Mouse (Mus musculus) hematopoietic stem cell, adult 5-6 weeks (primary cell): ENCODE data around the gene Sox6. TPM values are rescaled to one million over a fixed set of nuclear protein-coding genes. Genes with fewer than 3 reads are reported as not detected.

Experiments
- ATAC-seq, 2 experiments: fragments of 125-278 bp in 1 of 2; replicated peaks in 1 of 2; 2 replicates each; pipeline ENCODE4 v1.8.0; 2016 to 2017; ENCODE audit warnings: inconsistent platforms in 2 of 2, mild to moderate bottlenecking in 2 of 2, moderate number of reproducible peaks in 2 of 2, low read depth in 1 of 2, moderate TSS enrichment in 1 of 2; ENCODE audit not compliant: low FRiP score in 2 of 2, poor library complexity in 2 of 2, severe bottlenecking in 2 of 2, insufficient read depth in 1 of 2, low TSS enrichment in 1 of 2
- total RNA-seq: library from RNA; stranded (forward); fragments of 172-1452, 232-1000 nt; gene quantifications from 2 replicates; pipeline ENCODE4 v1.2.3, GENCODE M21; 2017

Sox6 gene
- total RNA-seq, 1 experiment from 2014 or later = 10.1 TPM

DNA sequence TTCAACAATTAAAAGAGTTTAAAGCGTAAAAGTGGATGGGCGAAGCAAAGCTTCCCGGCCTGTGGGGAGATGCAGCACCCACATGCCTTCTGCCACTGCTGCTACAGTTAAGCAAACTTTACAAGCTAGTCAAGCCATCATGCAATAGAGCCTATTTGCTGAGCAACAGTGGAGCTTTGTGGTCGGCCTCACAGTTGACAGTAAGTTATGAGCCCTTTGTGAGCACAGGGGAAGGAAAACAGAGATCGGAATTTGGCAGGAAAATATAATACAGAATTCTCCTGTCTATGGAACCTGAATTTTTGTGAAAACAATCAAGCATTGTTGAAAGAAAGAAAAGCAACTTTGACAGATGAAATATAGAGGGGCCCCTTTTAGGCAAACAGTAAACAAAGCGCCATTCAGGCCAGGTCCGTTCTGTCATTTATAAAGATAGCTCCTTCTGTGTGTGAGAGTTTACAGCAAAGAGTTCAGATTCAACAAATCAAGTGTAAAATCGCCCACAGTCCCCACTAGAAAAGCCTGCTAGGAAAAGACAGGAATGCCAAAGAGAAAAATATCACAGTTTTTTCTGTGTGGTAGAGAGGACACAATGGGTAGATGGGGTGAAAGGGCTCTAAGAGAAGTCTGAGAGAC, 213.9 kb downstream of the Sox6 start:
- no peak for ATAC-seq

- ATAC-seq = peak in 1 of 2 experiments; percentile 32; a peak in 1 of 4 replicates
Observed at GRCm38 (mm10) chr7:115819136-115819535, 219.5 kb downstream of the Sox6 start.

- no peak for ATAC-seq
Observed at GRCm38 (mm10) chr7:115803256-115803655, 235.3 kb downstream of the Sox6 start.

DNA sequence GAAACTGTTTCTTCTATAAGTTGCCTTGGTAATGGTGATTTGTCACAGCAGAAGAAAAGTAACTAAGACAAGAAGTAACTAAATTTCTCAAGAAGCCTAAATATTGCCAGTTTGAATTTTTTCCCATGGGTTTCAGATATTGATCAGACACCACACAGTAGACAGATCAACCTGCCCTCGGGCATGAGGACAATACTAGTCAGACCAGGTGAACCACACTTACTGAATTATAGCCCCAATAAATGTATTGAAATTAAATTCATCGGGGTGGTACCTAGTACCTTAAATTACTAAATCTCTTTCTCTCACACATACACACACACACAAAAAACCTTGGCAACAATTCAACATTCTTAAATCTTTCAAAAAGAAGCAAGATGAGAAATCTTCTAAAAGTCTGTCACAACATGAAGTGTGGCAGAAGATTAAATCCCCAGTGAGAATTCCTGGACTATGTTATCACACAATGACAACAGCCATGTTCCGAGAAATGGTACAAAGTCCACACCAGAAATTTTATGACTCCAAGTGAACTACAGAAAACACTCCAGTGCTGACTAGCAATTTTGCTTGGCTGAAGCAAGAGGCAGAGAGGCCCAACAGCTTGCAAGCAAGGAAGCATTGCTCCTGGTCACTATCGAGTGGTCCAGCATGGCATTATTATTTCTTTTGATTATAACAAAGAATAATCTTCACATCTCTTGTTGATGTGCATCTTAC, 244.3 kb downstream of the Sox6 start:
- ATAC-seq = no peak

- no peak for ATAC-seq
Observed at GRCm38 (mm10) chr7:115792841-115793240, 245.8 kb downstream of the Sox6 start.

DNA sequence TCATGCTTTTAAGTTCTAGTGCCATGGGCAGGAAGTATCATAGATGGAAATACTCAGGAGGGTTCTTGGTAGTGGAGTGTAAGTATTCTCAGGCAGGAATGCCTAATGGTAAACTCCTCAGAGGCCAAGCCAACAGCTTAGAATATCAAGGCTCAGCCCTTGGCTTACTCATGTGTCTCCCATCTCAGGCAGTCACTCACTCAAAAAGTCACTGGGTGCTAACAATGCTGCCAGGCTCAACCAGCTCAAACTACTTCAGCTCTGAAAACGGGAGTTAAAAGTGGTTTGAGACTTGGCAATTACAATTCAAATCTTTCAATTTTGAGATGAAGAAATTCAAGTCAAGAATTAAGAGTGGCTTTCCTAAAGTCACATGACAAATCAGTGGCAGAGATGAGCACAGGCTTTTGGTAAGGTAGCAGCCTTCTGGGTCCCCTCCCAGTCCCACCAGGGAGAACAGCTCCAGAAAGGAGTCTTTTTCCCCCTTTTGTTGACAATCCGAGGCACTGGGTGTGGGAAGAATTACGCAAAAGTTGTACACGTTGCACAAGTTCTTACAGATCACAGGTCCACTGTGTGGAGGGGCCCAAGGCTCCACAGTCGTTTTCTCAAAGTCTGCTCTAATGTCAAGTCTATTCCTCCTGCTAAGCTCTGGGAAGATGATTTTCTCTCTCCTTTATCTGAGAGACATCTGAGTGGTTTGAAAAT, 249.3 kb downstream of the Sox6 start:
- ATAC-seq = no peak

- no peak for ATAC-seq
Observed at GRCm38 (mm10) chr7:115783982-115784917, 254.3 kb downstream of the Sox6 start.

DNA sequence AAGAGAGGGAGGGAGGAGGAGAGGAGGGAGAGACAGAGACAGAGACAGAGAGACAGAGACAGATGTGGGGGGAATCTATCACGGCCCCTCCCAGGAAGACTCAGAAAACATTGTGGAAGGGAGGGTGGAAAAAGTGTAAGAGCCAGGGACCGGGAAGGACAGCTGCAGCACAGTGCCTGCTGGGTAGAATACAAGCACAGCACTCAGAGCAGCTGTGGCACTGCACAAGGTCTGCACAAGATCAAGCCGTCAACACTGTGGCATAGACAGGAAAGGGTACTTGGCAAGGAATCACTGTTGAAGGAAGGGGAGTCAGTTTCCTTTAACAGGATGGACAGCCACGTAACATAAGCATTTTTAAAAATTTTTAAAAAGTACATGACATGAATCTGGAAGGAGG, 258.4 kb downstream of the Sox6 start:
- no peak for ATAC-seq

GRCm38 (mm10) chr7:115779544-115779943, 259.1 kb downstream of the Sox6 start:
- ATAC-seq = no peak

- no peak for ATAC-seq
Observed at GRCm38 (mm10) chr7:115776736-115777135, 261.9 kb downstream of the Sox6 start.

GRCm38 (mm10) chr7:115776324-115776723, 262.3 kb downstream of the Sox6 start:
- no peak for ATAC-seq

GRCm38 (mm10) chr7:115766316-115766715, 272.3 kb downstream of the Sox6 start:
- ATAC-seq = no peak

GRCm38 (mm10) chr7:115763851-115764250, 274.7 kb downstream of the Sox6 start:
- no peak for ATAC-seq

DNA sequence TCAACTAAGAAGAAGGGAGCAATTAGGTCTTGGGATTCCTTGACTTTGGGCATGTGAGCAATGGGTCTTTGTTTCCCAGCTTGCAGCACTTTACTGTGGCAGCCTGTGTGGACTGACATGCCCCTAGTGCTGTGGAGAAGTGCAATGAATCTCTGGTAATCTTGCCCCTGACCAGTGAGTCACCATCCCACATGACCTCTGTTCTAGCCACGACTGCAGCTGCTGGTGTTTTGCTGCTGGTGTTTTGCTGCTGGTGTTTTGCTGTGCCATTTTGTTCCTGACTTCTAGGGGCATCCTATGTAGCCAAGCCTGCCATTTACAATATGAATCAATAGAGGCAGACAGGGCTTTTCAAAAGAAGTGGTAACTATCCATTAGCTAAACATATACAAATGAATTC, 280.4 kb downstream of the Sox6 start:
- no peak for ATAC-seq

- ATAC-seq = no peak
Observed at GRCm38 (mm10) chr7:115755272-115755671, 283.3 kb downstream of the Sox6 start.

- no peak for ATAC-seq
Observed at GRCm38 (mm10) chr7:115754216-115754615, 284.4 kb downstream of the Sox6 start.

DNA sequence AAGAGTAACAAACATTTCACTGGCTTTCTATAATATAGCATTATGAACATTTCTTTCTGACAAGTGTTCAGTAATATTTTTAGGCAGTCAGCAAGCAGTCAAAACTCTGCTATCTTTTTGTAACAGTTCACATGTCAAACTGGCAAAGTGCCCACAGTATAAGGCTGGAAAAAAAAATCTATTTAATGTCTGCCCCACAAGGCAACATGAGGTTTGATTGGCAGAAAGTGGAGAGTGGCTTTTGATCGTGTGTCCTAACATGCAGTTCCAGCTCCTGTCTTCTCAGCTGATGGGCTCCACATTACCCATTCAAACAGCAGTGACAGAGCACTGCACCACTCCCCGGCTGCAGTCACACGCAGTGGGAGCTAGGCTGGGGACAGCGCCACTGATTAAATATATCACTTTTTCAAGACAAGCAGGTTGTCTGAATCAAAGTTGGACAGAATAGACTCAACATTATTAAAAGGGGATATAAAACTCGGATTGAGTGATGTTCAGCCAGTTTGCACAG, 286.4 kb downstream of the Sox6 start:
- 0 out of 4 replicates have a peak, but pooled peaks of 1 of the 2 experiments have one; percentile 12 for ATAC-seq
